Mouse (Mus musculus) urinary bladder, postnatal 25 days (tissue): ENCODE data around the gene Msi2.
A peak's percentile ranks its signal among the peaks of the same experiment; 100 is the strongest.

Source experiments
- DNase-seq: peaks from one replicate; pipeline ENCODE4 v3.0.0; 2022; ENCODE audit warnings: low spot score

The Msi2 gene

DNA sequence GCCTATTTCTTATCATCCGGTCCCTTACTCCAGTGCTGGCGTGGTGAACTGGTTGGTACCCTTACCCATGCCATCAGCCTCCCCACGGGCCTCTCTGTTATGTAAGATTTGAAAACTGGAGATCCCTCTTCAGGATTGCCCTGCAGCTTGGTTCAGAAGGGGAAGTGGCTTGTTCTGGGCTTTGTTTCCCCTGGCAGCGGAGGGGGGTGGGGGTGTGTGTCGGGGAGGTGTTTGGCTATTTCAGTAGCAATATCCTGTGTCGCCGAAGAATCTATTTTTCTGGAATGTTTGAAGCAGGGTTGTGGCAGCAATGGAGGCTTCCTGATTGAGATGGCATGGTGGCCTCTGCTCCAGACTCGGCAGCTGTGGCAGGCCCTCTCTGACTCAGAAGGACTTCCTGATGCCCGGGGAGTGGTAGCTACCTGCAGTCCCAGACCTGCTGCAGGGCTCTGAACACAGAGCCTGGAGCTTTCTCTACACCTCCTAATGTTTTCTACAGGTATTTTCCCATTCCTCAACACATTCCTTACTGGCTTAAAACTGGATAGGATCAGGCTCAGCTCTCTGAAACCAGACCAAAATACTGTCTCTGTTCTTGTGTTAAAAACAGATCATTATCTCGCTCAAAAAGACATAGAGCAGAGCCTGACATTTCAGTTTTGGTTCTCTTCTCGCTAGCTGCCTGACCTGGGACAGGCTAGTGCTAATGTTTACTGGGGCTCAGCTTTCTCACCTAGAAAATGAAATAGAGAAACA is 104.4 kb downstream of the Msi2 start:
- peak; percentile 49 for DNase-seq

DNA sequence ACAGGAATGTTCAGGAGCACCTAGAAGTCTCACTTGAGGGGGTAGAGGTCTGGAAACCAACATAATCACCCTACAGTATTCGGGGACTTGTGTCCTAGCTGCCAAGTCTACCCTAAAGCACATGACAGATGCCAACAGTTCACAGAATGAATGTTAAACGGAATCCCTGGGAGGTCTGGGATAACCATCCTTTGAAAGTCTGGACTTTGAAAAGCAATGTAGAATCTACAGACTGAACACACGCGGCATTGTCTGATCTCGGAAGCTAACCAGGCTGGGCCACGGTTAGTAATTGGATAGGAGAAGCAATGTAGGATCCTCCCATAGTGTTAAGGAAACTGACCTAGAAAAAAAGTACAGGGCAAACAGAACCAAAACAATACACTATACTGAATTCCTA is 105.3 kb downstream of the Msi2 start:
- no peak for DNase-seq

DNA sequence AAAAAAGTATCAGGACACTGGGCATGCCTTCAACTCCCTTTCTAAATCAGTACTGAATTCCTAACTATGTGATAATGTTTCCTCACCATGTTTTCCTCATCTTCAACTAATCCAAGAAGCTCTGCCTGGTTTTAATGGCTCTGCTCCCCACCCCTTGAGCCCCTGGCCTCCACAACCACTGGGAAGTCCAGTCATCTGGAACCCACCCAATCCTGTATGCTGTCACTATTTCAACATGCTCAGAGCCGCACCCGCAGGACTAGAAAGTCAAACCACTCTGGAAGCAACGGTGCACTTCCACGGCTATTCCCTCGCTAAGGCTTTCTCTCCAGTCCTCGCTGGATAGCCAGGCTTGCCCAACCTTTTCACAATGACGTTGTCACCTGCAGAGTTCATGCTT is 106.2 kb downstream of the Msi2 start:
- peak; percentile 56 for DNase-seq

DNA sequence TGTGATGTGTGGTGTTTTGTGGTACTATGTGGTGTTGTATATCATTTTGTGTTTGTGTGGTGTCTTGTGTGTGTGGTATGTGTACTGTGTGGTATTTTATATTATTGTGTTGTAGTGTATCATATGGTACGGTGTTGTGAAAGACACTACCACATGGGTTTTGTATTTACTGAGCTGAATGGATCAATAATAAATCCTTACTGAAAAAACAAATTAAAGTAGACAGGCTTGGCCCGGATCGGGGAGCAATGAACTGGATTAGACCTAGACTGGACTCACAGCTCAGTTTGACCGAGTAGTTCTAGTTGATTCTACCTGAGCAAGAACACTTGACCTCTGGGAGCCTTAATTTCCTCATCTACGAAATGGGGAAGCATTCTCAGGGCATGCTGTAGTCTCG is 107.5 kb downstream of the Msi2 start:
- DNase-seq = no peak

GRCm38 (mm10) chr11:88610112-88610511 is 108.2 kb downstream of the Msi2 start:
- DNase-seq = no peak

GRCm38 (mm10) chr11:88608584-88608983 is 109.7 kb downstream of the Msi2 start:
- no peak for DNase-seq

DNA sequence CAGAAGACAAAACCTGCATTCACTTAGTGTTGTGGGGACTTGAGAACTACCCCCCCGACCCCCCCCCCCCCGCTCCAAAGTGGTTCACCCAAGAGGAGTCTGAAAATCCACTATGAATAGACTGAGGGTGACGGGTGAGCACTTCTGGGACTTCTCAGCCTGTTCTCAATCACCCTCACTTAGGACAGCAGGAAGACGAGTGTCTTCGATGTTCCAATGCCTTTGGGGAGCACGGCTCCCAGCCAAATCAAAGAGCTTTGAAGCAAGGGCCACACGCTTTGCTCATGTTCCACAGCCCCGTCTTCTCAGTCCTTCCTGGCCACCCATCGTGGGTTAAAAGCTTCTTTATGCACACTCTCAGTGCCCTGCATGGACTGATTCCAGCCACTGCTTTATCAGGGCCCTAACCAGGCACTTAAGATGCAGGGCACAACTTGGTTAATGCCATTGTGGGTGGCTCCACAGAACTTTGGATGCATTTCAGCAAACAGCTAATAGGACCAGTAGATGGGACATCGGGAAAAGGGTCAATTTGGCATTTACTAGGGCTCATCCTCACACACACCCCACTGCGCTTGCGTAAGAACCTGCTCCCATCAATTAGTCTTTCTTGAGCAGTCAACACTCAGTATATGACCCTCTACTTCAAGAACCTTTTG is 110.5 kb downstream of the Msi2 start:
- no peak for DNase-seq

- DNase-seq = no peak
These were observed 112.5 kb downstream of the Msi2 start for GRCm38 (mm10) chr11:88605771-88606170.

DNA sequence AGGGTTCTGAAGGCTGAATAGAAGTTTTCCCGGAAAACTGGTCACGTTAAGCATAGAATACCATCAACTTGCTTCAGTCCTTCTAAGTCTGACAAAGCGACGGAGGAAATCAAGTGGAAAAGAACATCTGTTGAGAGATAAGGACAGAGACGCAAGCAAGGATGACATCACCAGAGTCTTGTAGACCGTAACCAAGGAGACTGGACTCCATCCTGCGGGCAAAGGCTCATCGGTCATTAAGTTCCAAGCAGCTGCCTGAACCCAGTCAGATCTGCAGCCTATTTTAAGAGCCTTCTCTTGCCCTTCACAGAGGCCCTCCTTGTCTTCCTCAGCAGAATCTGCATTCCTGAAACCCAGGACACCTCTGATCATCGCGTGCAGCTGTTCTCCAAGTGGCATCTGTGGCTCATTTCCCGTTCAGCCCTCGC is 113.2 kb downstream of the Msi2 start:
- no peak for DNase-seq

DNA sequence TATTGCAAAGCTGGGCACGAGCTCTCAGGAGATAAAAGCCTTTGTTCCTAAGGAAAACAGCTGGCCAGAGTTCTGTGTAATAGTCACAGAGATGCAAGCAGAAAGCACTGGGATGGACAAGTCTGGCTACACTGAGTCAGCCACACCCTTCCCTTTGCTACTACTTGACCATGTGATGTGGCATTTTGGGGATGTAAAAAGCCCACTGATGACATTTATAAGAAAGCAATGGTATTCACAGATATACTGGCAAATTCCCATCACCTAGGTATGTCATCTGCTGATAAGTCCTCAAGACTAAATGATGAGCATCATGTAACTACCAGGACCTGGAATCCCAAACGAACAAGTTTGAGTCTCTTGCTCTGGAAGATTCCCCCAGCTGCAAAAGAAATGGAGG is 113.7 kb downstream of the Msi2 start:
- no peak for DNase-seq

- DNase-seq = no peak
These were observed 114.9 kb downstream of the Msi2 start for GRCm38 (mm10) chr11:88603366-88603765.

DNA sequence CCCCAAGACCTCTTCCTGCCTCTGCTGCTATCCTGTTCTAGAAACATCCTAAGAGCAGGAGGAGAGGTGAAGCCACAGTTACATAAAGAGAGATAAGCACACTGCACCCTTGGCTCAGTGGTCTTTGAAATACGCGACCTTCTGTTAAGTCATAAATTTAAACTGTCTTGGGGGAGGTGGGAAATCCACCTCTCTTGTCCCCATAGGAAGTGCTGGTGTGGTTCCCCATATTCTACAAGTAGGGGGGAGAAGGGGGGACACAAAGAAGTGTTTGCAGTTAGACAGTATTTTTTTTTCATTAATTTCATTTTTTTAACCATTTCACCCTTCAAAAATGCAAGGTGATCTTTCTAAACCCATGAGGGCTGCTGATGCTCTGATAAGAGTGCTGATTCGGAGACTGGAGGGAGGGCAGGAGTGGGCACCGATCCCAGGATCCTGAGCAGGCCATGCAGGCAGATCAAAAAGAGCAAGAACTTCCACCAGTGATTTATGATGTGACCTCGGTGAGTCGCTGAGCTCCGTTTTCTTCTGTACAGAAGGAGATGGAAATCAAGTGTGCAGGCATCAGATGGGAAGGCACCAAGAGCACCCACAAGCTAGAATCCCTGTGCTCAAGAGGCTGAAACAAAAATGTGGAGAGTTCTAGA is 115.7 kb downstream of the Msi2 start:
- DNase-seq = no peak

- no peak for DNase-seq
These were observed 118.1 kb downstream of the Msi2 start for GRCm38 (mm10) chr11:88600194-88600593.

GRCm38 (mm10) chr11:88599332-88600130 is 118.8 kb downstream of the Msi2 start:
- no peak for DNase-seq

- DNase-seq = no peak
These were observed 119.5 kb downstream of the Msi2 start for GRCm38 (mm10) chr11:88598848-88599175.

DNA sequence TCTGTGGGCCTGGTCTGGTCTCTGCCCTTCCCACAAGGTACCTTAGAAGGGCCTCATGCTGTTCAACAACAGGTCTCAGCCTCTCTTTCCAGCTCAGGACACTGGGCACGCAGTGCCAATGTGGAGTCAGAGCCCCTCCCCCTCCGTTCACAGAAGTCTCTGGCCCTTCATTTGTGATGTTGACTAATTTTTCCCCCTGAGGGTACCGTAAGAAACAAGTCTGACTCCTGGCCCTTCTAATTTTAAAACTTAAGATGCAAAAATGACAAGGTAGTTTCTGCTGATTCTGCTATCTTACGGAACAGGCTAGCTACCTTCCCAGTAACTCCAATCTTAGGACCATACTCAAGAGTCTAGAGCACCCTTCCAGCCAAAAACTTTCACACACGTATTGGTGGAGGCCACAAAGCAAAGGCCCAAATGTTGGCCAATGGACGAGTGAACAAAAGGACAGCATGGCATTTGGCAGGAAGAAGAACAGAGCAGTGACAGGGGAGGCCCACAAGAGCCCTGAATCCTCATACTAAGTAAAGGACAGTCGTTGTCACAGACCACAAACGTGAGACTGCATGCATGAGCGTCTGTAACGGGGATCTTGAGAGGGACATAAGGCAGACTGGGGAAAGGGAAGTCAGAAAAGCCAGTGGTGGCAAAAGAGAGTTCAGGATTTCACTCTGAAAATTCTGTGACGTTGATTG is 120.0 kb downstream of the Msi2 start:
- no peak for DNase-seq

- DNase-seq = no peak
These were observed 122.7 kb downstream of the Msi2 start for GRCm38 (mm10) chr11:88595616-88596015.

DNA sequence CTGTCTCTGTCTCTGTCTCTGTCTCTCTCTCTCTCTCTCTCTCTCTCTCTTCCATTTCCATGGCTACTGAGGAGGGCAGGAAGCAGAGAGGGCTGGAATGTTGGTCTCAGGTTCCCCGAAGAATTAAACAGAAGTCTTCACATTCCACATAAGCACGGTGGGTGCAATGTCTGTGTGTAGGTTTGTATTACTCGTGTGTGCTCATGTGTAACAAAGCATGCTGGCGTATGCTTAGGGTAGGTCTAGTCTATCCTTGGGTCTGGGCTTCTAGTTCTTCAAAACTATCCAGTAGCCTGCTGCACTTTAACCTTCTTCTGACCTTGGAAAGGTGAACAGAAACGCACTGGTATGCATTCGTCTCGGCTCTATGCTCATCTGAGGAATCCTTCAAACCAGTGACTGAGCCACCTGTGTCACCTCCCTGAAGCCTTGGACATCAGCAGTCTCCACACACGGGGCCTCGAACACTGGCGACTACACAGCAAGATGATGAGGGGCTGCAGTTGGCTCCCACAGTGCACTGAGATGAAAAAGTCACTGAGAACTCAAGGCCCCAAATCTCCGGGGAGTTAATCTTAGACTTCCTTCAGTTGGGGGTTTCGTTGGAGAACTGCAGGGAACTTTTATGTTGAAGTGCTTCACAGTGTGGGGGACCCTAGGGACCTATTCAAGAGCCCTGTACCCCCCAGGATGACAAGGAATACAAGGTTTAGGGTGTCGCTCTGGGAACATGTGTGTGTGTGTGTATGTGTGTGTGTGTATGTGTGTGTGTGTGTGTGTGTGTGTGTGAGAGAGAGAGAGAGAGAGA is 123.3 kb downstream of the Msi2 start:
- no peak for DNase-seq

GRCm38 (mm10) chr11:88594010-88594409 is 124.3 kb downstream of the Msi2 start:
- no peak for DNase-seq

DNA sequence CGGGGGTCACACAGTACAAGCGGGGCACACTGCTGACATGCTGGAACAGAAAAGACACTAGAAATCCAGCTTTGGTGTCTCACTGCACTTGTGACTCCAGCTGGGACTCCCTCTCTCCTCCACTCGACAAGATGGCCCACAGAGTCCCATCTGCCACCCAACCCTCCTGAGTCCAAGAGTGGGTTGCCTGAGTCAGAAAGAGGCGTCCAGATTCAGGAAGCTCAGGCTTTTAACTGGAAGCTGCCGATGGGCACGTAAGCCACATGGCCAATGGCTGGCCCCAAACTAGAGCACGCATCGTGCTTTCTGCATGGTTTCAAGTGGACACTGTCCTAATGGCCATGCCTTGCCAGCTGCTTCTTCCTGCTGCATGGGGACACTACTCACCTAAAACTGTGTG is 126.2 kb downstream of the Msi2 start:
- DNase-seq = no peak

DNA sequence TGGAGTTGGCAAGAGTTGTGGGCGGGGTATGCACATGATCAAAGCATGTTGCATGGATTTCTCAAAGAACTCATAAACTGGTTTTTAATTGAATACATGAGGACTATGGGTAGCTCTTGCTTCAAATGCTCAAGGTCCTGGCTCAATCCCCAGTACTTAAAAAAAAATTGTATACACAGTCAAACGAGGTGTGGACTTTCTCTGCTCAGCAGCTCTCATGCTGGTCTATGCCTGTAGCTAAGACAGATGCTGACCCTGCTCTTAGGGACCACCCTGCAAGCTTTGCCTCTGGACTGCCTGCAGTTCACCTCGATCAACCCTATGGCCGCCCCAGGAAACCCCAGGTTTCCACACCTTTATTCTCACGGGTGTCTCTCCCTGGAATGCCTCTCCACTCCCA is 127.7 kb downstream of the Msi2 start:
- no peak for DNase-seq
